Mouse (Mus musculus) lung, embryonic 16.5 days (tissue): ENCODE results near the gene Fgf15. TPM values are rescaled to one million over a fixed set of nuclear protein-coding genes. Genes with fewer than 3 reads are reported as not detected.
A peak's percentile ranks its signal among the peaks of the same experiment; 100 is the strongest.

ENCODE experiments used
- ATAC-seq: fragments of 200-750 bp; cut with Nextera tagmentation; 2 replicates; pipeline ENCODE4 v1.8.0; 2017; ENCODE audit warnings: low read depth, mild to moderate bottlenecking, moderate library complexity
- H3K27ac ChIP-seq: fragments of 300-500 bp; sonication (generic); 2 replicates; pipeline ENCODE4 v1.5.1; 2014; ENCODE audit warnings: mild to moderate bottlenecking, control low read depth, low read length
- H3K27me3 ChIP-seq: fragments of 300-500 bp; sonication (generic); 2 replicates; pipeline ENCODE4 v1.6.1; 2014; ENCODE audit warnings: low read depth, low read length, mixed read lengths; ENCODE audit not compliant: control insufficient read depth, insufficient read depth
- H3K36me3 ChIP-seq: fragments of 300-500 bp; sonication (generic); 2 replicates; pipeline ENCODE4 v1.6.1; 2014; ENCODE audit warnings: low read length; ENCODE audit not compliant: control insufficient read depth, insufficient read depth
- H3K4me1 ChIP-seq: fragments of 300-500 bp; sonication (generic); replicated peaks from 2 replicates; pipeline ENCODE4 v1.6.1; 2014; ENCODE audit warnings: low read length, mixed read lengths; ENCODE audit not compliant: control insufficient read depth, insufficient read depth
- H3K4me2 ChIP-seq: fragments of 300-500 bp; sonication (generic); 2 replicates; pipeline ENCODE4 v1.6.1; 2014; ENCODE audit warnings: low read depth, low read length, control low read depth
- H3K4me3 ChIP-seq: fragments of 300-500 bp; sonication (generic); 2 replicates; pipeline ENCODE4 v1.5.1; 2014; ENCODE audit warnings: mild to moderate bottlenecking, low read length, control low read depth
- H3K9ac ChIP-seq: fragments of 300-500 bp; sonication (generic); 2 replicates; pipeline ENCODE4 v1.6.1; 2014; ENCODE audit warnings: low read length, control low read depth
- H3K9me3 ChIP-seq: fragments of 300-500 bp; sonication (generic); 2 replicates; pipeline ENCODE4 v1.6.1; 2016; ENCODE audit warnings: low read length; ENCODE audit not compliant: control insufficient read depth
- WGBS: fragments of 180-500 bp; shearing (Covaris S2); extraction: QIAGEN DNeasy Blood & Tissue Kit; methylation state at CpG from one replicate; pipeline ENCODE4 v1.1.7; 2014; 5-methylcytosine and 5-hydroxymethylcytosine counted together
- polyA plus RNA-seq: library from polyadenylated mRNA; unstranded; fragments of >200 nt; fragmentation: Nextera tagmentation; extraction: Ambion mirVana; gene quantifications from 2 replicates; pipeline ENCODE4 v1.2.1, GENCODE M21; 2015

Gene Fgf15
- polyA plus RNA-seq, 1 experiment from 2014 or later: not detected

DNA sequence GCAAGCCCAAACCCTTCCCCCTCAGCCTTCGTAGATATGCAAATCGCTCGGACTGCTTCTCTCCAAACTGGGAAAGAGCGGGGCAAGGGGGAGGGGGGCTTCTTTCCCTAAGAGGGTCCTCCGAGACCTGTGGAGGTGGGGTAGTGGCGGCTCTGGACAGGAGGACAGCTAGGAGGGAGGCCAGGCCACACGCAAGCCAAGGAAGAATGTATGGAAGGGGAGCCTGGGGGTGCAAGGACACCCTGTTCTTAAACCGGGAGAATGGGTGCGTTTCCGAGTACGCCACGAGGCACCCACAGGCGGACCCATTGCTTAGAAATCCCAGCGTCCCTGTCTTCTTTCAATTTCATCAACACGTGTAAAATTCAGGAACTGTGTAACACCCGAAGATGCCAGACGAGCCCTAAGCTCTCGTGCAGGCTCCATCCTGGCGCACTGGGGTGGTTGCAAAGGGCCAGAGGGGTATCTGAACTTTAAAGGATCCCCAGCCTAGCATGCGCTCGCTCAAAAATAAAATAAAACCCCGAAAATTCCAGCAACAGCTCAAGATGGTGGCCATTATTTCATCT lies 43.8 kb downstream of the Fgf15 start:
- Histone ChIP-seq H3K4me1 (peaks cover 21% of the 10 kb centered on the region), H3K4me3 (peak overlapping the region; percentile 78), H3K36me3 (peaks cover 6% of the 10 kb centered on the region), H3K9me3 (no peaks in the 10 kb centered on the region), H3K9ac (peak overlapping the region; percentile 79), H3K4me2 (peak overlapping the region; percentile 93), H3K27ac (peak overlapping the region; percentile 99), H3K27me3 (peaks cover 5% of the 10 kb centered on the region)
- ATAC-seq: no peak; the same call in 1 of the 2 replicates
- WGBS: under 1% methylated on average over 22 of the region's 22 CpGs

- peak overlapping the region; percentile 93 for H3K4me2 ChIP-seq
- H3K27me3 ChIP-seq: peaks cover 5% of the 10 kb centered on the region
- H3K27ac ChIP-seq: peak overlapping the region; percentile 99
- H3K9ac ChIP-seq: peak overlapping the region; percentile 79
- under 1% methylated on average over 11 of the region's 11 CpGs for WGBS
- H3K9me3 ChIP-seq: no peaks in the 10 kb centered on the region
- ATAC-seq: no peak
- H3K4me3 ChIP-seq: peak overlapping the region; percentile 78
- peaks cover 21% of the 10 kb centered on the region for H3K4me1 ChIP-seq
- H3K36me3 ChIP-seq: peaks cover 6% of the 10 kb centered on the region
Measured at GRCm38 (mm10) chr7:144940585-144940984, 44.3 kb downstream of the Fgf15 start.

GRCm38 (mm10) chr7:144941242-144941831 lies 45.0 kb downstream of the Fgf15 start:
- H3K36me3 ChIP-seq: peaks cover 2% of the 10 kb centered on the region
- H3K4me3 ChIP-seq: peak overlapping the region; percentile 78
- H3K27me3 ChIP-seq: peaks cover 5% of the 10 kb centered on the region
- H3K9ac ChIP-seq: peak overlapping the region; percentile 82
- peak overlapping the region; percentile 93 for H3K4me2 ChIP-seq
- peaks cover 21% of the 10 kb centered on the region for H3K4me1 ChIP-seq
- under 1% methylated on average over 39 of the region's 39 CpGs for WGBS
- ATAC-seq: peak; percentile 85
- H3K9me3 ChIP-seq: no peaks in the 10 kb centered on the region
- peak overlapping the region; percentile 99 for H3K27ac ChIP-seq

DNA sequence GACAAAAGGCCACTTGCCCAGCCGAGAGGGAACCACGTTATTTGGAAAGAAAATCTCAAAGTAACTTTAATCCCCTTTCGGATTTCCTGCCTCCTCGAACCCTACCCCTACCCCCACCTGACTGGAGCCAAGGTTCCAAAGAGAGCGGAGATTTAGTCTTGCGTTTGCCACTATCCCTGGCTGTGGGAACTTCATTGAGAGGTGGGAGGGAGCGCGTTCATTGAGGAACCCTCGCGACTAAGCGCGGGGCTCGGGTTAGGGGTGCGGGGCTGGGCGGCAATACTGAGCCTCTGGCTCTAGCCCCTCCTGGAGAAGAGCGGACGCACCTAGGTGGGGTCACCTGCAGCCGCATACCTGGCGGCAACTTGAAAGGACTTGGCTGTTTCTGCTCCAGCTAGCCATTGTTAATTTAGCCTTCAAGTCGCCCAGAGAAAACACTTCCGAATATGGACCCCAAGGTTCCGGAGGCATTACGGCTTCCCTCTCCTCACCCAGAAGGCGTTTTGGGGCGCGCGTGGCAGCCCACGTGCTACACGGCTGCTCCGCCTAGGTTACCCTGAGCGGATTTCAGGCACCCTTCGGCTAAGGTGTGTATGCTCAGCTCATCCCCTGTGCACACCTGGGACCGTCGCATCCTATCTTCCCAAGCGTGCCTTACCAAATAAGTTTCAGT lies 45.9 kb downstream of the Fgf15 start:
- ATAC-seq: peak; percentile 22
- WGBS: under 1% methylated on average over 35 of the region's 35 CpGs
- peaks cover 19% of the 10 kb centered on the region for H3K4me1 ChIP-seq

GRCm38 (mm10) chr7:144942744-144943135 lies 46.4 kb downstream of the Fgf15 start:
- WGBS: 1% methylated on average over 20 of the region's 20 CpGs
- Histone ChIP-seq H3K4me1 (peaks cover 17% of the 10 kb centered on the region), H3K27me3 (peaks cover 4% of the 10 kb centered on the region), H3K9me3 (no peaks in the 10 kb centered on the region), H3K4me2 (peak overlapping the region; percentile 93), H3K9ac (peak overlapping the region; percentile 51), H3K27ac (peak overlapping the region; percentile 99), H3K36me3 (no peaks in the 10 kb centered on the region), H3K4me3 (peak overlapping the region; percentile 78)
- no peak for ATAC-seq

More for the DNA sequence above, 45.9 kb downstream of the Fgf15 start:
- peaks cover 5% of the 10 kb centered on the region for H3K27me3 ChIP-seq
- H3K9me3 ChIP-seq: no peaks in the 10 kb centered on the region
- peak overlapping the region; percentile 78 for H3K4me3 ChIP-seq
- peak overlapping the region; percentile 51 for H3K9ac ChIP-seq
- peak overlapping the region; percentile 93 for H3K4me2 ChIP-seq
- peak overlapping the region; percentile 99 for H3K27ac ChIP-seq
- no peaks in the 10 kb centered on the region for H3K36me3 ChIP-seq

- H3K27ac ChIP-seq: peak overlapping the region; percentile 99
- no peaks in the 10 kb centered on the region for H3K36me3 ChIP-seq
- H3K4me2 ChIP-seq: peak overlapping the region; percentile 93
- H3K27me3 ChIP-seq: no peaks in the 10 kb centered on the region
- peak overlapping the region; percentile 78 for H3K4me3 ChIP-seq
- no peaks in the 10 kb centered on the region for H3K9me3 ChIP-seq
- under 1% methylated on average over 40 of the region's 45 CpGs for WGBS
- H3K9ac ChIP-seq: peak overlapping the region; percentile 51
- H3K4me1 ChIP-seq: peaks cover 17% of the 10 kb centered on the region
- ATAC-seq: peak; percentile 40
Measured at GRCm38 (mm10) chr7:144943254-144943653, 46.9 kb downstream of the Fgf15 start.

Other genes with a start within 250 kb of the Fgf15 start
- gene Ano1, start 144.6 kb upstream of the Fgf15 start, polyA plus RNA-seq: 111 and 114 TPM in 2 replicates
- gene Fgf3, start 58.4 kb upstream of the Fgf15 start, polyA plus RNA-seq: not detected in 2 replicates
- gene Fgf4, start 49.2 kb upstream of the Fgf15 start, polyA plus RNA-seq: not detected in 2 replicates
- 28.2 and 29.1 TPM in 2 replicates for gene LTO1, start 18.6 kb downstream of the Fgf15 start, polyA plus RNA-seq
- gene Ccnd1, start 43.4 kb downstream of the Fgf15 start, polyA plus RNA-seq: 92.5 and 122 TPM in 2 replicates